Mouse (Mus musculus) hindbrain, embryonic 14.5 days (tissue): ENCODE measurements around the gene Katna1. TPM values are rescaled to one million over a fixed set of nuclear protein-coding genes. Genes with fewer than 3 reads are reported as not detected.

Source experiments
- ATAC-seq: fragments of 200-750 bp; cut with Nextera tagmentation; 2 replicates; pipeline ENCODE4 v1.8.0; 2017; ENCODE audit warnings: moderate number of reproducible peaks, mild to moderate bottlenecking, moderate TSS enrichment, moderate library complexity; ENCODE audit not compliant: low FRiP score
- DNase-seq: peaks from one replicate; pipeline ENCODE4 v3.0.0-alpha.2; 2015; ENCODE audit warnings: low spot score
- H3K27ac ChIP-seq: fragments of 300-500 bp; sonication (generic); 2 replicates; pipeline ENCODE4 v1.5.1; 2014; ENCODE audit warnings: mild to moderate bottlenecking, moderate library complexity
- H3K27me3 ChIP-seq: fragments of 300-500 bp; sonication (generic); 2 replicates; pipeline ENCODE4 v1.6.1; 2014; ENCODE audit warnings: mild to moderate bottlenecking, low read length, mixed read lengths; ENCODE audit not compliant: control insufficient read depth, insufficient read depth
- H3K36me3 ChIP-seq: fragments of 300-500 bp; sonication (generic); replicated peaks from 2 replicates; pipeline ENCODE4 v1.6.1; 2014; ENCODE audit not compliant: control insufficient read depth, insufficient read depth
- H3K4me1 ChIP-seq: fragments of 300-500 bp; sonication (generic); replicated peaks from 2 replicates; pipeline ENCODE4 v1.6.1; 2014; ENCODE audit warnings: antibody characterized with exemption, low read length, mixed read lengths; ENCODE audit not compliant: control insufficient read depth, insufficient read depth
- H3K4me2 ChIP-seq: fragments of 300-500 bp; sonication (generic); replicated peaks from 2 replicates; pipeline ENCODE4 v1.6.1; 2014; ENCODE audit warnings: mild to moderate bottlenecking, moderate library complexity
- H3K4me3 ChIP-seq: fragments of 300-500 bp; sonication (generic); replicated peaks from 2 replicates; pipeline ENCODE4 v1.5.1; 2014; ENCODE audit warnings: mild to moderate bottlenecking, low read length
- H3K9ac ChIP-seq: fragments of 300-500 bp; sonication (generic); 2 replicates; pipeline ENCODE4 v1.6.1; 2014
- H3K9me3 ChIP-seq: fragments of 300-500 bp; sonication (generic); 2 replicates; pipeline ENCODE4 v1.6.1; 2016; ENCODE audit warnings: low read length; ENCODE audit not compliant: control insufficient read depth
- WGBS: fragments of 180-500 bp; shearing (Covaris S2); extraction: QIAGEN DNeasy Blood & Tissue Kit; methylation state at CpG from one replicate; pipeline ENCODE4 v1.1.7; 2014; 5-methylcytosine and 5-hydroxymethylcytosine counted together
- polyA plus RNA-seq: library from polyadenylated mRNA; unstranded; fragments of >200 nt; fragmentation: Nextera tagmentation; extraction: Ambion mirVana; gene quantifications from 2 replicates; pipeline ENCODE4 v1.2.1, GENCODE M21; 2014

Gene Katna1
- polyA plus RNA-seq, 1 experiment from 2014 or later: 30.0 TPM

GRCm38 (mm10) chr10:7772346-7772745, 46.5 kb downstream of the Katna1 start:
- Histone ChIP-seq H3K9me3 (no peaks in the 10 kb centered on the region), H3K4me1 (no peaks in the 10 kb centered on the region), H3K4me3 (no peak overlapping the region), H3K4me2 (no peak overlapping the region), H3K27ac (no peak overlapping the region), H3K36me3 (peaks cover 87% of the 10 kb centered on the region), H3K27me3 (no peaks in the 10 kb centered on the region), H3K9ac (no peak overlapping the region)
- ATAC-seq (no peak), DNase-seq (no peak)
- WGBS: 97% methylated on average over 4 of the region's 4 CpGs

GRCm38 (mm10) chr10:7772769-7773168, 47.0 kb downstream of the Katna1 start:
- H3K36me3 ChIP-seq: peaks cover 84% of the 10 kb centered on the region
- no peak overlapping the region for H3K9ac ChIP-seq
- no peaks in the 10 kb centered on the region for H3K9me3 ChIP-seq
- H3K4me3 ChIP-seq: no peak overlapping the region
- no peaks in the 10 kb centered on the region for H3K27me3 ChIP-seq
- no peaks in the 10 kb centered on the region for H3K4me1 ChIP-seq
- no peak overlapping the region for H3K27ac ChIP-seq
- no peak for ATAC-seq
- 86% methylated on average over 1 of the region's 1 CpGs for WGBS
- no peak overlapping the region for H3K4me2 ChIP-seq
- DNase-seq: no peak

DNA sequence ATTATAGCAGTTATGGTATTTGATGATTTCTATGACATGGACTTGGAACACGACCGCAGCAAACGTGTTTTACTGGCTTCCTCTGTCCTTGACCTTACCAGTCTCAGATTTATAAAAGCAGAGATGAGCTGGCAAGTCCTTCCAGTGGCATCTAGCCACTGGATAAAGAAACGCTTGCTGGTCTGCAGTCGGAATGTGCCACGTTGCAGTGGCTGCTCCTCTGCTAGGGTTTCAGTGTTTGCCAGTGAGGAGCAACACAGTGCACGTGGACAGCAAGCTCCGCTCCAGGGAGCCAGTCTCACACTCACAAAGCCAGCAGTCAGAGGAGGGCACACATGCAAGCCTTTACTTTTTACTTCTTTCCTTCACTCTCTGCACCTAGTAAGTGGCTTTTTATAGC, 49.6 kb downstream of the Katna1 start:
- no peaks in the 10 kb centered on the region for H3K27me3 ChIP-seq
- DNase-seq (no peak), ATAC-seq (no peak)
- H3K4me2 ChIP-seq: no peak overlapping the region
- peaks cover 60% of the 10 kb centered on the region for H3K36me3 ChIP-seq
- no peak overlapping the region for H3K27ac ChIP-seq
- no peak overlapping the region for H3K9ac ChIP-seq
- no peaks in the 10 kb centered on the region for H3K9me3 ChIP-seq
- peaks cover 5% of the 10 kb centered on the region; the same call in 1 of the 2 replicates for H3K4me1 ChIP-seq
- 95% methylated on average over 8 of the region's 8 CpGs for WGBS
- no peak overlapping the region for H3K4me3 ChIP-seq

DNA sequence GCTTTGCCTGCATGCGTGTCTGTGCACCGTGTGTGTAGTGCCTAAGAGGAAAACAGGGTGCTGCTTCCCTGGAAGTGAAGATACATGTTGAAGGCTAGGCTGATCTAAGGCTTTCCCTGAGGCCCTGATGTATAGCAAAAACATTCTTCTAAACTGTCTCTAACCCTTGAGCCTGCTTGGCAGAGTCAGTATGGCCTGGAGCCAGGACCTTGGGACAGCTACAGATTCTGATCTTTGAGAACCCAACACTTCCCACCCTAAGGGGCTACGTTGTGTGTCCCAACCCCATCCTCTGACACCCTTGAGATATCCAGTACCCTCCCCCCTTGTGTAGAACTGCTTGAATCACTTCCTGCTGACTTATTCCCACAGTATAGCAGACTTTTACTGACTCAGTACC, 52.6 kb downstream of the Katna1 start:
- Histone ChIP-seq H3K4me2 (no peak overlapping the region), H3K4me3 (no peak overlapping the region), H3K9ac (no peak overlapping the region), H3K27me3 (no peaks in the 10 kb centered on the region), H3K4me1 (peaks cover 8% of the 10 kb centered on the region; the same call in 1 of the 2 replicates), H3K36me3 (peaks cover 35% of the 10 kb centered on the region), H3K9me3 (no peaks in the 10 kb centered on the region), H3K27ac (no peak overlapping the region)
- no peak for ATAC-seq
- no peak for DNase-seq
- 93% methylated on average over 3 of the region's 3 CpGs for WGBS

DNA sequence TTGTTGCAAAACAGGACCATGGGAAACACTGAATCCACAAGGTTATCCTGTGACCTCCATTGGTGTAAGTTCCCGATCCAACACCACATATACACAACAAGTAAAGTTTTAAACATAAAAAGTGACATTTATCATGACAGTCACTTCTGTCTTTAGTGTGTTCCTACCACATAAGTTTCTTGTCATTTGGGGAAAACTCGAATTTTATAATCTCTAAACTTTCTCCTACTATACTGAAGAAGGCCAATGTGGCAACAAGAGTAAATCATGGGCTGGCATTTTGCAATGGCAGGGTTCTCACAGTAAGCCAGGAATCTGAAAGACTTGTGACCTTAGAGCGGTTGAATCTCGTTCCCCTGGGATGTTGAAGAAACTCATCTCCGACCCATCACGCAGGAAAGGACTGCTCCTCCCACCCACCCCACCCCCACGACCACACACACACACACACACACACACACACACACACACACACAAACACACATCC, 54.0 kb downstream of the Katna1 start:
- WGBS: 19% methylated on average over 7 of the region's 7 CpGs
- DNase-seq: peak; percentile 30
- Histone ChIP-seq H3K36me3 (peaks cover 22% of the 10 kb centered on the region), H3K27ac (no peak overlapping the region), H3K27me3 (no peaks in the 10 kb centered on the region), H3K9me3 (no peaks in the 10 kb centered on the region), H3K4me2 (peak overlapping the region; percentile 59), H3K9ac (peak overlapping the region; percentile 88), H3K4me3 (peak overlapping the region; percentile 86), H3K4me1 (peaks cover 8% of the 10 kb centered on the region; the same call in 1 of the 2 replicates)
- no peak for ATAC-seq

- Histone ChIP-seq H3K27ac (peak overlapping the region; percentile 79), H3K4me2 (peak overlapping the region; percentile 59), H3K27me3 (no peaks in the 10 kb centered on the region), H3K36me3 (peaks cover 15% of the 10 kb centered on the region; the same call in 1 of the 2 replicates), H3K4me3 (peak overlapping the region; percentile 86), H3K9me3 (no peaks in the 10 kb centered on the region), H3K9ac (peak overlapping the region; percentile 88), H3K4me1 (peaks cover 8% of the 10 kb centered on the region; the same call in 1 of the 2 replicates)
- peak; percentile 89 for DNase-seq
- WGBS: under 1% methylated on average over 60 of the region's 77 CpGs
- ATAC-seq: peak; percentile 92
Observed at GRCm38 (mm10) chr10:7780238-7781176, 54.7 kb downstream of the Katna1 start.

DNA sequence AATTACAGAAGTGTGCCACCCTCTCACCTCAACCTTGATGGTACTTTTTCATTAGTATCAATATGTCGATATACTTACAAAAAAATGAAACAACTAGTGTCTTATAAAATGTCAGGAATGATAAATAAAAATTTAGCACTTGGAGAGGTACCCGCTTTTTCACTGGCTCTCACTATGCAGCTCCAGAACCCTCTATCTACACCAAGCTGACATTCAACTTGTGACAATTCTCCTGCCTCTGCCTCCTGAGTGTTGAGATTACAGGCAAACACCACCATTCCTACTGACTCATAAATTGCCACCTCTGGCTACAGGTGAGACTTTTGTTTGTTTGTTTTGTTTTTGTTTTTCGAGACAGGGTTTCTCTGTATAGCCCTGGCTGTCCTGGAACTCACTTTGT, 55.4 kb downstream of the Katna1 start:
- ATAC-seq: peak; percentile 1; the same call in 1 of the 2 replicates
- Histone ChIP-seq H3K4me1 (peaks cover 8% of the 10 kb centered on the region; the same call in 1 of the 2 replicates), H3K9me3 (no peaks in the 10 kb centered on the region), H3K36me3 (peaks cover 12% of the 10 kb centered on the region; the same call in 1 of the 2 replicates), H3K27ac (no peak overlapping the region), H3K4me3 (peak overlapping the region; percentile 86), H3K9ac (peak overlapping the region; percentile 88; the same call in 1 of the 2 replicates), H3K27me3 (no peaks in the 10 kb centered on the region), H3K4me2 (peak overlapping the region; percentile 59)
- no peak for DNase-seq
- WGBS: 49% methylated on average over 3 of the region's 3 CpGs

GRCm38 (mm10) chr10:7787319-7787718, 61.5 kb downstream of the Katna1 start:
- no peak overlapping the region for H3K27ac ChIP-seq
- WGBS: 63% methylated on average over 2 of the region's 2 CpGs
- no peaks in the 10 kb centered on the region for H3K9me3 ChIP-seq

GRCm38 (mm10) chr10:7792254-7792750, 66.5 kb downstream of the Katna1 start:
- Histone ChIP-seq H3K36me3 (peaks cover 29% of the 10 kb centered on the region), H3K27ac (peak overlapping the region; percentile 77; the same call in 1 of the 2 replicates), H3K4me2 (peak overlapping the region; percentile 60), H3K4me3 (peak overlapping the region; percentile 53), H3K9me3 (no peaks in the 10 kb centered on the region), H3K9ac (peak overlapping the region; percentile 76), H3K27me3 (no peaks in the 10 kb centered on the region), H3K4me1 (peaks cover 17% of the 10 kb centered on the region)
- ATAC-seq (peak; percentile 70), DNase-seq (no peak)
- under 1% methylated on average over 10 of the region's 10 CpGs for WGBS

More at GRCm38 (mm10) chr10:7787319-7787718, 61.5 kb downstream of the Katna1 start:
- H3K36me3 ChIP-seq: peaks cover 14% of the 10 kb centered on the region; the same call in 1 of the 2 replicates
- H3K4me3 ChIP-seq: no peak overlapping the region
- no peak for ATAC-seq
- H3K9ac ChIP-seq: no peak overlapping the region
- DNase-seq: no peak
- H3K4me2 ChIP-seq: no peak overlapping the region
- H3K27me3 ChIP-seq: no peaks in the 10 kb centered on the region
- H3K4me1 ChIP-seq: peaks cover 7% of the 10 kb centered on the region
